Mouse (Mus musculus): ENCODE results near the gene Tbcd. TPM values are rescaled to one million over a fixed set of nuclear protein-coding genes. Genes with fewer than 3 reads are reported as not detected.
"Not testable (repeated sequence)": the region's sequence is repeated elsewhere in the genome, so short reads cannot be mapped to it uniquely, and the experiment has no call there.

Gene Tbcd
- polyA plus RNA-seq, 1 experiment: 44.8 TPM

GRCm38 (mm10) chr11:121653631-121654030 lies 201.9 kb downstream of the Tbcd start:
- DNase-seq (ENCODE audit: low spot score): no peak

- no peak for DNase-seq (ENCODE audit: low spot score)
Observed at GRCm38 (mm10) chr11:121654406-121654945, 202.7 kb downstream of the Tbcd start.

DNA sequence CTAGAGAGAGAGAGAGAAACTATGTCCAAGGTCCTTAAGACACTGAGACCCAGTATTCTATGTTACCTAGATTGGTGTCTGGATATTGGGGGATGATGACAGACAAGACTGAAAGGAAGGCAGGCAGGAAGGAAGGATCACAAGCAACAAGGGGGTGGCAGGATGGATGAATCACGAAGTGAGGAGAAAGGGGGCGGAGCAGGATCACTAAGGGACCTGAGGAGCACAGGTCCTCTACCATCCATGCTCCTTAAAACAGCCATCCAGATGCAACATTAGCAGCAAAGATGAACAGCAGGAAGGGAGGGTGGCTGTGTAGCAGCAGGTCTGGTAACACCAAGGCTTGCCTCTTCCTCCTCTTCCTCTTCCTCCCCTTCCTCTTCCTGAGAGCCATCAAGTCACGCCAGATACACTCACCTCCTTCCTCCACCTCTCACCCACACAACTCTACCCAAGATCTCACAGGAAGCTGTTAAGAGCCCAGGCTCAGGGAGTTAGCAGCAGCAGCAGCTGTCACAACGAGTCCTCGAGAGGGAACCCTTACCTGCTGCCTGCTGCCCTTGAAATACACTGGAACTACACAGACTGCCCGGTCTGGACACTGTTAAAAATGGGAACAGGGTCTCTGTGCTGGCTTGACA lies 203.5 kb downstream of the Tbcd start:
- DNase-seq (ENCODE audit: low spot score): no peak

GRCm38 (mm10) chr11:121655807-121656511 lies 204.2 kb downstream of the Tbcd start:
- no peak for DNase-seq (ENCODE audit: low spot score)

- no peak for DNase-seq (ENCODE audit: low spot score)
Observed at GRCm38 (mm10) chr11:121658151-121658550, 206.4 kb downstream of the Tbcd start.

DNA sequence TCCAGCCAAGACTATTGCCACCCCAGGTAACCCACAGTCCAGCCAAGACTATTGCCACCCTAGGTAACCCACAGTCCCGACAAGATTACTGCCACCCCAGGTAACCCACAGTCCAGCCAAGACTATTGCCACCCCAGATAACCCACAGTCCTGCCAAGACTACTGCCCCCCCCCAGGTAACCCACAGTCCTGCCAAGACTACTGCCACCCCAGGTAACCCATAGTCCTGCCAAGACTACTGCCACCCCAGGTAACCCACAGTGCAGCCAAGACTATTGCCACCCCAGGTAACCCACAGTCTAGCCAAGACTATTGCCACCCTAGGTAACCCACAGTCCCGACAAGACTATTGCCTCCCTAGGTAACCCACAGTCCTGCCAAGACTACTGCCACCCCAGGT lies 208.9 kb downstream of the Tbcd start:
- not testable (repeated sequence) for DNase-seq (ENCODE audit: low spot score)

DNA sequence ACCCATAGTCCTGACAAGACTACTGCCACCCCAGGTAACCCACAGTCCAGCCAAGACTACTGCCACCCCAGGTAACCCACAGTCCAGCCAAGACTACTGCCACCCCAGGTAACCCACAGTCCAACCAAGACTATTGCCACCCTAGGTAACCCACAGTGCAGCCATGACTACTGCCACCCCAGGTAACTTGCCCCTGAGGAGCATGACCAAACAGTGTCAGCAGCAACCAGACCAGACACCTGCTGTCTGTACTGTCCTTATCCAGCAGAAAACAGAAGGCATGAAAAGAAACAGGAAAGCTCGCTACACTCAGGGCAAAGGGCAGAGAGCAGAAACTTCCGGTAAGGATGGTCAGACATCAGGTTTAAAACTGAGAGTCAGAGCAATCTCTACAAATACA lies 209.4 kb downstream of the Tbcd start:
- DNase-seq (ENCODE audit: low spot score): no peak

Other genes with a start within 250 kb of the Tbcd start
- gene Hexdc, start 247.5 kb upstream of the Tbcd start, polyA plus RNA-seq (2012; rRNA removed): 18.6 and 27.6 TPM in 2 replicates
- 7.4 and 9.9 TPM in 2 replicates for gene Ogfod3, start 247.2 kb upstream of the Tbcd start, polyA plus RNA-seq (2012; rRNA removed)
- 43.4 and 56.3 TPM in 2 replicates for gene Cybc1, start 222.6 kb upstream of the Tbcd start, polyA plus RNA-seq (2012; rRNA removed)
- gene Narf, start 214.7 kb upstream of the Tbcd start, polyA plus RNA-seq (2012; rRNA removed): 19.3 and 23.2 TPM in 2 replicates
- gene Foxk2, start 192.0 kb upstream of the Tbcd start, polyA plus RNA-seq (2012; rRNA removed): 15.9 and 18.8 TPM in 2 replicates
- gene Wdr45b, start 97.5 kb upstream of the Tbcd start, polyA plus RNA-seq (2012; rRNA removed): 50.2 and 62.7 TPM in 2 replicates
- 4.3 and 4.5 TPM in 2 replicates for gene Rab40b, start 63.7 kb upstream of the Tbcd start, polyA plus RNA-seq (2012; rRNA removed)
- 8.7 and 11.2 TPM in 2 replicates for gene Fn3krp, start 30.5 kb upstream of the Tbcd start, polyA plus RNA-seq (2012; rRNA removed)
- 2.6 and 3.8 TPM in 2 replicates for gene Fn3k, start 17.0 kb upstream of the Tbcd start, polyA plus RNA-seq (2012; rRNA removed)
- 11.4 and 15.0 TPM in 2 replicates for gene Zfp750, start 67.4 kb downstream of the Tbcd start, polyA plus RNA-seq (2012; rRNA removed)
- gene B3gntl1, start 221.2 kb downstream of the Tbcd start, polyA plus RNA-seq (2012; rRNA removed): 11.2 and 13.1 TPM in 2 replicates
- 39.0 and 46.7 TPM in 2 replicates for gene Metrnl, start 249.6 kb downstream of the Tbcd start, polyA plus RNA-seq (2012; rRNA removed)